Mouse (Mus musculus) testis, adult 2 months (tissue): Measurements from ENCODE around the gene Chd2.

Experiments
- CTCF ChIP-seq: fragments of 200-500 bp; IDR thresholded peaks from 2 replicates; pipeline ENCODE4 v1.5.1; 2012; ENCODE audit warnings: low read depth, mild to moderate bottlenecking, inconsistent platforms, low read length, moderate library complexity; ENCODE audit not compliant: control insufficient read depth, insufficient read depth, insufficient replicate concordance
- POLR2A ChIP-seq: fragments of 200-500 bp; IDR thresholded peaks from 2 replicates; pipeline ENCODE4 v1.6.1; 2012; ENCODE audit warnings: low read depth, mild to moderate bottlenecking, inconsistent platforms, low read length, moderate library complexity; ENCODE audit not compliant: control insufficient read depth

- no peak for TF ChIP-seq CTCF
- no peak for TF ChIP-seq POLR2A
Measured at GRCm38 (mm10) chr7:73508688-73509087, 32.9 kb downstream of the Chd2 start.
